Comparison of ENCODE assay signal across 16 mouse cellular contexts in the genomic region with DNA sequence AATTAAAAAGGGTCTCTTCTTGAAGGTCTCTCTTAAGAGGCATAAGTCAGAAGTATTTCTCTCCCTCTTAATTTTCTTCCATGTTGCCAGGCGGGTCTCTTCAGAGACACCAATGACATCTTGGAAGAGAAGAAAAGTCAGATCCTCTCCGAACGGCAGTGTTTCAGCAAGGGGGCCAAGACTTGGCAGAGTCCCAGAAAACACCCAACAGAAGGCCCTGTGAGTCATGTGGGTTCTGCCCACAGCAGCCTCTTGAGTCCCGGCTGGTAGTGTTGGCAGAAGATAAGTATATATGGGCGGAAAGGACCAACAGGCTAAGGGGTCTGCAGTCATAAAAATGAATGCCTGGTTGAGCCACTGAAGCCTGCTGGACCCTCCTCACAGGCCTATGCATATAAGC. TPM values are rescaled to one million over a fixed set of nuclear protein-coding genes. Genes with fewer than 3 reads are reported as not detected.
DNase-seq lines count a peak whose midpoint lies in the region; ATAC-seq and TF ChIP-seq lines count a peak whose summit lies in the region.
"Had no signal": no experiment of that assay in that cellular context is flagged by ENCODE, and none has a peak within 500 bp of the region (broad histone marks: within the 10 kb centered on the region; RNA-seq: fewer than 3 reads in every experiment).

No protein-coding gene starts in this region.

- in situ Hi-C loops in Patski (cut with MboI; ENCODE audit: low pct_unique_long_range_greater_than_20kb) = no loop called here

- no peak overlapping the region for H3K4me3 ChIP-seq in hindbrain, embryonic 15.5 days
- no peak overlapping the region for H3K4me3 ChIP-seq in hindbrain, embryonic 10.5 days
- peak overlapping the region; percentile 2 for H3K4me3 ChIP-seq in megakaryocyte, embryonic 14.5 days (replicated peaks)
- H3K4me3 ChIP-seq: embryonic facial prominence, embryonic 15.5 days; stomach, embryonic 15.5 days had no signal

- no peak for TF ChIP-seq CTCF in Patski (IDR thresholded peaks at IDR 0.05)

- no peaks in the 10 kb centered on the region for H3K27me3 ChIP-seq in hindbrain, embryonic 15.5 days
- no peaks in the 10 kb centered on the region for H3K27me3 ChIP-seq in hindbrain, embryonic 10.5 days (ENCODE audit: insufficient read depth, poor library complexity, severe bottlenecking)
- no peaks in the 10 kb centered on the region for H3K27me3 ChIP-seq in megakaryocyte, embryonic 14.5 days (replicated peaks)
- H3K27me3 ChIP-seq in Patski = peaks cover 17% of the 10 kb centered on the region
- H3K27me3 ChIP-seq: embryonic facial prominence, embryonic 15.5 days; stomach, embryonic 15.5 days had no signal

- no peak overlapping the region for H3K4me2 ChIP-seq in hindbrain, embryonic 15.5 days
- H3K4me2 ChIP-seq: embryonic facial prominence, embryonic 15.5 days; midbrain, embryonic 11.5 days; stomach, embryonic 15.5 days had no signal

- H3K4me1 ChIP-seq in hindbrain, embryonic 15.5 days (replicated peaks) = peaks cover 5% of the 10 kb centered on the region; the same call in 1 of the 2 replicates
- H3K4me1 ChIP-seq in hindbrain, embryonic 10.5 days (replicated peaks) = no peaks in the 10 kb centered on the region
- peaks cover 84% of the 10 kb centered on the region for H3K4me1 ChIP-seq in megakaryocyte, embryonic 14.5 days
- H3K4me1 ChIP-seq: stomach, embryonic 15.5 days had no signal

- no peak for DNase-seq in hindbrain, embryonic 10.5 days (ENCODE audit: low spot score)
- DNase-seq in Patski (ENCODE audit: low read depth, low spot score) = no peak
- peak; percentile 38 for DNase-seq in lung, postnatal 14 days
- no peak for DNase-seq in kidney, postnatal 4 days
- DNase-seq: adrenal gland, adult 2 months; gastrocnemius, postnatal 14 days; kidney, postnatal 10 days; thymus, postnatal 36 days had no signal

- POLR2A ChIA-PET in Patski (lab: Charles Lee) = no interaction called here

- peak; percentile 43; the same call in 1 of the 2 replicates for ATAC-seq in hindbrain, embryonic 15.5 days (ENCODE audit: low FRiP score, low read depth)
- ATAC-seq in megakaryocyte, adult 5-6 weeks (ENCODE audit: poor library complexity, severe bottlenecking) = no peak
- peak; percentile 44 for ATAC-seq in Patski
- ATAC-seq: CD4-positive, CD25-positive, alpha-beta regulatory T cell, adult 4 months; forebrain, embryonic 16.5 days had no signal

- no peak overlapping the region for H3K9ac ChIP-seq in hindbrain, embryonic 15.5 days
- H3K9ac ChIP-seq: embryonic facial prominence, embryonic 15.5 days; stomach, embryonic 15.5 days had no signal

- H3K27ac ChIP-seq in hindbrain, embryonic 15.5 days (replicated peaks) = no peak overlapping the region
- no peak overlapping the region for H3K27ac ChIP-seq in hindbrain, embryonic 10.5 days
- H3K27ac ChIP-seq: embryonic facial prominence, embryonic 15.5 days; stomach, embryonic 15.5 days had no signal

- 58% methylated on average over 5 of the region's 5 CpGs for WGBS in hindbrain, embryonic 15.5 days
- WGBS in hindbrain, embryonic 10.5 days = 93% methylated on average over 5 of the region's 5 CpGs

- CTCF ChIA-PET in Patski (lab: Charles Lee) = interaction anchor here (1.5 kb wide), 1 partner anchor 10 kb away, joined by 3 read pairs; no protein-coding TSS in a partner anchor

- peaks cover 5% of the 10 kb centered on the region; the same call in 1 of the 2 replicates for H3K36me3 ChIP-seq in hindbrain, embryonic 15.5 days
- peaks cover 7% of the 10 kb centered on the region; the same call in 1 of the 2 replicates for H3K36me3 ChIP-seq in hindbrain, embryonic 10.5 days
- peaks cover 74% of the 10 kb centered on the region for H3K36me3 ChIP-seq in megakaryocyte, embryonic 14.5 days (replicated peaks; ENCODE audit: low read length)
- H3K36me3 ChIP-seq: embryonic facial prominence, embryonic 15.5 days; stomach, embryonic 15.5 days had no signal

- H3K9me3 ChIP-seq in hindbrain, embryonic 15.5 days = no peaks in the 10 kb centered on the region
- no peaks in the 10 kb centered on the region for H3K9me3 ChIP-seq in hindbrain, embryonic 10.5 days
- no peaks in the 10 kb centered on the region for H3K9me3 ChIP-seq in megakaryocyte, embryonic 14.5 days
- H3K9me3 ChIP-seq: embryonic facial prominence, embryonic 15.5 days; stomach, embryonic 15.5 days had no signal

RNA-seq across cellular contexts. Expression of gene Wdfy1, which starts 30.9 kb away (rescaled TPM):
- 110 and 115 TPM in 2 replicates for polyA plus RNA-seq in hindbrain, embryonic 15.5 days (2015; fragmentation: Nextera tagmentation; extraction: Ambion mirVana)
- polyA plus RNA-seq in hindbrain, embryonic 10.5 days (2016; fragmentation: Nextera tagmentation; extraction: Ambion mirVana) = 41.0 and 44.9 TPM in 2 replicates
- 92.7 and 98.6 TPM in 2 replicates for polyA plus RNA-seq in megakaryocyte, embryonic 14.5 days (2012; ENCODE audit: insufficient read depth, low replicate concordance)
- 18.4 and 21.0 TPM in 2 replicates for total RNA-seq in megakaryocyte, adult 5-6 weeks (2015)
- total RNA-seq in megakaryocyte, adult 5-6 weeks (2017) = 9.0 and 19.3 TPM in 2 replicates
- polyA plus RNA-seq in Patski (2021) = 37.1 TPM

RNA-seq across cellular contexts. Expression of gene Mrpl44, which starts 31.0 kb away (rescaled TPM):
- polyA plus RNA-seq in hindbrain, embryonic 15.5 days (2015; fragmentation: Nextera tagmentation; extraction: Ambion mirVana) = 36.3 and 40.9 TPM in 2 replicates
- polyA plus RNA-seq in hindbrain, embryonic 10.5 days (2016; fragmentation: Nextera tagmentation; extraction: Ambion mirVana) = 59.1 and 64.5 TPM in 2 replicates
- polyA plus RNA-seq in megakaryocyte, embryonic 14.5 days (2012; ENCODE audit: insufficient read depth, low replicate concordance) = 23.6 and 32.1 TPM in 2 replicates
- 18.6 and 23.2 TPM in 2 replicates for total RNA-seq in megakaryocyte, adult 5-6 weeks (2015)
- total RNA-seq in megakaryocyte, adult 5-6 weeks (2017) = 15.4 and 20.3 TPM in 2 replicates
- polyA plus RNA-seq in Patski (2021) = 40.0 TPM

RNA-seq across cellular contexts. Expression of gene Serpine2, which starts 54.1 kb away (rescaled TPM):
- polyA plus RNA-seq in hindbrain, embryonic 15.5 days (2015; fragmentation: Nextera tagmentation; extraction: Ambion mirVana) = 272 and 313 TPM in 2 replicates
- polyA plus RNA-seq in hindbrain, embryonic 10.5 days (2016; fragmentation: Nextera tagmentation; extraction: Ambion mirVana) = 68.2 and 70.8 TPM in 2 replicates
- 38.8 and 48.3 TPM in 2 replicates for polyA plus RNA-seq in megakaryocyte, embryonic 14.5 days (2012; ENCODE audit: insufficient read depth, low replicate concordance)
- 3.3 and 8.2 TPM in 2 replicates for total RNA-seq in megakaryocyte, adult 5-6 weeks (2015)
- total RNA-seq in megakaryocyte, adult 5-6 weeks (2017) = 3.1 and 6.4 TPM in 2 replicates
- polyA plus RNA-seq in Patski (2021) = 2.5 TPM

Comparison
In these comparisons a context has a peak if more than half of its experiments do, and no peak if none do; other contexts are left out.
1. RNA of gene Serpine2, which starts 54.1 kb away (polyA plus RNA-seq): 272 to 313 TPM in hindbrain, embryonic 15.5 days, 68.2 to 70.8 TPM in hindbrain, embryonic 10.5 days and 38.8 to 48.3 TPM in megakaryocyte, embryonic 14.5 days; 2.5 TPM in Patski (single experiment); every median in the first group is over 10 times any median in the second.